Mouse (Mus musculus) lung, adult 18-20 months (tissue): Measurements from ENCODE around the gene Lef1.

Experiments
- DNase-seq, 2 experiments: peaks; one replicate each; pipeline ENCODE4 v3.0.0; 2022; ENCODE audit warnings: mixed read lengths in 2 of 2

Lef1 gene

DNA sequence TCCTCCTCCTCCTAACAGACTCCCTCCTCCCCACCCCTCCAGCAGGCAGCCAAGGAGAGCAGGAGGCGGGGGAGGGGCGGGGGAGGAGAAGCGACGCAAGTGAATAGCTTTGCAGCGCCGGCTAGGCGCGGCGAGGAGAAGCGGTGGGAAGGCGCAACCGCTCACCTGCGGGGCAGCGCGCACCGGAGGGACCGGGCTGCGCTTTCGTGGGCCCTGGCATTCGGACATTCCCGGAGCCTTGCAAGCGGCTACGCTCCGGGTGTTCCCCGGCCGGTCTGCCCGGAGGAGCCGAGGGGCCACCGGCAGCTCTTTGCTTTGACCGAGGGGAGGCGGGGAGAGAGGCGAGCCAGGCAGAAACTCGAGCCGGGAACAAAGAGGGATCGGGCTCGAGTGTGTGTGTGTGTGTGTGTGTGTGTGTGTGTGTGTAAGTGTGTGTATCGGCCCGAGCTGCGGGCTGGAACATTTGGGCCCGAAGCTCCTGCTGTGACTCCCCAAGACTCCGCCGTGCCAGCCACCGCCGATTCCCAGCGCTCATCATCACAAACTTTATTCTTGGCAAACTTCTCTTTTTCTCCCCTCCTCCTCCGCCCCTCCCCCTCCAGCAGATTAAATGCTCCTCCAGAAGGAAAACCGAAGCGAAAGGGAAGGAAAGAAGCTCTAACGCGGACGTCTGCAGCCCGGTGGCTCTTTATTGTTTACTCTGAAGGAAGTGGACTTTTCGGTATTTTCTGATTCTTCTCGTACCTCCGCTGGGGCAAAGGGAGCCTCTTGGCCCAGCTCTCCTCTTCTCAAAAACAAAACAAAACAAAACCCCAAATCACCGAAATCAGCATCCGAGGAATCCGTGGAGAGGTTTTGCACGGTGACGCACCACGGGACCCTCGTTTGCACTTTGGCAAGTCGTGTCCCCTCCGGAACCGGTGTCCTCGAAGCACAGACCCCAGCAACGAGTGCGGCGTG, at the start of gene Lef1:
Gene Lef1 (plus strand): TSS at position 281 of the 960 bp plus-strand sequence.
- peak; percentile 5 to 10 for DNase-seq

DNA sequence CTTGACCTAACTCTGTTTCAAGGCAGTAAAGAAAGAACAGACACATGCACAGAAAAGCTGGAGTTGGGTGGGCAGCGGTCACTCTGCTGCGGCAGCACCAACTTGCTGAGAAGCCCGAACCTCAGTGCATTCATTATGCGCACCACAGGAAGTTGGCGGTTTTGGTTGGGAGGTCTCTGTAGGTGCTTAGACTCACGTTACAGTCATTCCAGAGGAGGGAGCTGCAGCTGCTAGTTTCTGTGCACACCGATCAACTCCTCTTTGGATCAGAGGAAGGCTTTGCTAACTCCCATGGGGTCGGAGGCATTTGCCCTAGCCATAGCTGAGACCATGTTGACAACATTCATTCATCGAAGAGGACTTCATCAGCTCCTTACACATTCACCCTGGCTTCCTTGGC, 45.3 kb upstream of the Lef1 start:
- DNase-seq = no peak

DNA sequence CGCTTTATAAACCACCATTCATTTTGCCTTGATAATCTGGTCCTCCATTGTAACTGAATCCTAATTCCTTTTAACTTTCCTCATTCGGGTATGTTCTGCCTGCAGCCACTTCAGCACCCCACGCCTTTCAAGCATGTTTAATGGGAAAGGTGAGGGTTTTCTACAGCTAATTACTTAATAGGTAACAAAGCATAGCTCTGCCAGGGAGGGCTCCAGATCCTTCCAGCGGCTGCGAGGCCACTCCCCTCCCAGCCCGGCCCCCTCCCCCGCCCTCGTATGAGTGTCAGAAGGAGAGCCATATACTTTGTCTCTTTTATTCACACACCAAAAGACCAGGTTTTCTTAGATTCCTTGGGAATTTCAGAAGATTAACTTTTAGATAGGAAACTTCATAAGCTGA, 44.1 kb upstream of the Lef1 start:
- no peak for DNase-seq

DNA sequence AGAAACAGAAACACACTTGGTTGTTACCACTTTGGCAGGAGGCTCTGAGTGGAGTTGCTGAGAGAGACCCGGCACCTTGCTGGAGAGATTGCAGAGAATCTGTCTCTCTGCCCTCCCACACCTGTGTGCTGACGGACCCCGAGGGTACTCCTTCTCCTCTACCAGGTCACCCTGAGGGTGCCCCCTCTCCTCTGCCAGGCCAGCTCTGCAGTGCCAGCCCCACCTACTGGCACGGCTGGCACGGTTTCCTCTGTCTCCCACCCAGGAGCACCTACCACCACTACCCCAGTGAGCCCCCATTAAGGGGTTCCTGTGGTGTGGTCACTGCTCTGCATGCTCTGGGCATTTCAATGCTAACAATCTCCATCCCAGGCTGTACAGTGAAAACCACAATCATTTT, 42.3 kb upstream of the Lef1 start:
- no peak for DNase-seq

- no peak for DNase-seq
These were observed 40.1 kb upstream of the Lef1 start for GRCm38 (mm10) chr3:131070210-131070609.

GRCm38 (mm10) chr3:131072661-131073060, 37.6 kb upstream of the Lef1 start:
- no peak for DNase-seq

DNA sequence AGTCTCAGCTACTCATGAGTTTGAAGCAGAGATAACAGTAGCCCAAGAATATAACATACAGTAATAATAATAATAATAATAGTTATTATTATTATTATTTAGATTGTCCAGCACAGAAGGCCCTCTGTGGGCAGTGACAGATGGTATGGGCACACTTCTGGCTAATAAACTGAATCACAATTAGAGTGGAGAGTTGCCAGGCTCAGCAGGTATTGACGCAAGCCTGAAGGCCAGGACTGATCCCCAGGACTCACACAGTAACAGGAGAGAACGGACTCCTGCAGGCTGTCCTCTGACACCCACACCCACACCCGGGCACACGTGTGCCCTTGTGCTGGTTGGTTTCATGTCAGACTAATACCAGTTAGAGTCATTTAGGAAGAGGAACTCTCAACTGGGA, 36.3 kb upstream of the Lef1 start:
- DNase-seq = no peak

DNA sequence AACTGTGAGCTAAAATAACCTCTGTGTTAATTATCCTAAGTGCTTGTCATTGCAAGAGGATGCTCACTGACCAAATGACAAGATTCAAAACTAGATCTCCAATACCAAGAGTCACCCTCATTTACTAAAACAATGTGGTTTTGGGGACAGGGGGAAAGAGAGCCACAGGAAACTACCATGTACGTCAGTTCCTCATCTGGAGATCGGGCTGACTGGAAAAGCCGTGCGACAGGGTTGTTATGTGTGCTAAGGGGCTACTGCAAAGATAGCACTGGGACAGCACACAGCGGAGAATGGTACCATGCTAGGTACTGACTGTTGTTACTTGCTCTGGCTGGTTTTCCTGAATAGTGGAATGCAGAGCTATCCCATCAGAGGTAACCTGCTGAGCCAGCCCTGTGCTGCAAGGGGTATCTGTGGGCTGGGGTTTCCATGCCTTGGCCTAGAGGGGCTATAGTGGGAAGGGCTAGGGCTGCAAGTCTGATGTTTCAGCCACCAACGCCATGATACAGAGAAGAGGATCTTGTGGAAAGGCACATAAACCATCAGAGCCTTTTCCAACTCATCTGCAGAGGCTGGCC, 32.1 kb upstream of the Lef1 start:
- DNase-seq = no peak

DNA sequence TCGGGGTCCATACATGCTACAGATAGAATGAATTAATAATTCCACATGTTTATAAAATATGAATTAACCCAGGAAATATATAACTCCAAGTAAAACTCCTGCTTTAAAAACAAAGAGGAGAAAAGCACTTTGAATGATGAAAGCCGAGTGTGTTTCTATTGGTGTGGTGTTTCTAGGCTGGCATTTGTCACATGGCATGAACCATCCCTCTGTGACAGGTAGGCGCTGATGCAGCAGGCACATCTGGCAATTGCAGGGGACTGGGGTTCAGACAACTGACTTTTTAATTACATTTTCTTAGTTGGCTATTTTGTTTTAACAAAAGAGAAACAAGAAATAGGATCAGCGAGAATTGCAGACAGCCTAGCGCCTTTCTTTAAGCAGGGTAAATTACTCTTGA, 31.6 kb upstream of the Lef1 start:
- DNase-seq = no peak

- DNase-seq = no peak
These were observed 26.5 kb upstream of the Lef1 start for GRCm38 (mm10) chr3:131083722-131084121.

DNA sequence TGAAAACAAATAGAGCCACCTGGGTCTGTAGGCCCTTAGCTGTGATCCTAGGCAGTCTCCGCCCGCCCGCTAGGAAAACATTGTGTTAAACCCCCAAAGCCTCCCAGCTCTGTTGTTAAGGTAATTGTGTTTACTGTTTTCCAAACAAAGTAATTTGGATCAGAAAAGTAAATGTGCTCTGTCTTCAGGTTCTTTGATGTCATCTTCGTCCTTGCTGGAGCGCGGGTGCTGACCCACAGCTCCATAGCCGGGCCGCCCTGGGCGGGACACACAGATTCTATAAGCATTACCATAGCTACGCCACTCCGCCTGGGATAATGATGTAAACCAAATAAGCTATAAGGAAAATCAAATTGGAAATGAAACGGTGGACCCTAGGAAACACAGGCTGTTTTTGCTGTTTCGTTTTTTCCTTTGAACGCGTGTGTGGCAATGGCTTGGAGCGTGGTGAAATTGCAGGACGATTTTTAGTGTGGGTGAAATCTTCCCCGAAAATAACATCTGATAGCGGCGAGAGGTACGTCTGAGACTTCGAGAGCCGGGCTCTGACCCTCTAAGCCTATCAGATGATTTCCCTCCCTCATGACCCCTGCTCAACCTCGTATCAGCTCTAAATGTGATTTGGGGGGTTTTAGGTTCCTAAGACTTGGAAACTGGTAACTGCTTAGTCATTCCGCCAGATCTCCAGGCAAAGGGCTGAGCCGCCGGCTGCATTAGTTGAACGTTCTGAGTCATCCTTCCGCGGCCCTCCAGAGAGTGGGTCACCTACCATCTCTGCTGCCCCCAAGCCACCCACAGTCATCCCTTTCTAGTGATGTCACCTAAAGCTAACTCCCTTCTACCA, 25.3 kb upstream of the Lef1 start:
- DNase-seq = no peak

DNA sequence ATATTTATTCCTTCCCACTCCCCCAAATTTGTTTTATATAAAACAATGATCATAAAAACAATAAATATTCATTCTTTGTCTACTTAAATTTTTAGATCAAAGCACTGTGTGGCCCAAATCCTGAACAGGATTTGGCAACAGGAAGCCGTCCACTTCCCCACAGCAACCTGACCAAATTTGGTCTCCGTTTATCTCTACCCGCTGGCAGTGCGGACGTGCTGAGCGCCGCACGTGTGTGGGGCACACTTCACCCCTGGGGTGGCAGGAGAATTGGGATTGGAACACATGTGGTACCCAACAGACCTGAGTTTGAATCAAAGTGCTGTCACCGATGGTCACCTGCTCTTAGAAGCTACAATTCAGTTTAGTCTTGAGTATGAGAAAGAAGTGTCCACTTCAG, 24.3 kb upstream of the Lef1 start:
- DNase-seq = no peak

DNA sequence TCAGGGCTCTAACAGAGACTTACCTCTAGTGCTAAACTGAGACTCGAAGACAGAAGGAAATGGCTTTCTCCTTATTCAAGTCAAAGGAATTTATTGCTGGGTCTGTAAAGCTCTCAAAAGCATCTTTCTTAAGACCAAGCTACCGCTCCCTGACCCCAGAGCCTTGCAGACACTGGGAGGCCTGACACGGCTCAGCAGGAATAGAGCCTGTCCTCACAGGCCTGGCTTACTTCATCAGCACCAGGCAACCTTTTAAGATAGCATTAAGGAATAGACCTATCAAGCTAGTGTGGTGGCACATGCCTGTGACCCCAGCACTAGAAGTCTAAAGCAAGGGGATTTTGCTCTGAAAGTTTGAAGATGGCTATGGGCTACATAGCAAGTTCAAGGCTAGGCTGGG, 20.6 kb upstream of the Lef1 start:
- no peak for DNase-seq

DNA sequence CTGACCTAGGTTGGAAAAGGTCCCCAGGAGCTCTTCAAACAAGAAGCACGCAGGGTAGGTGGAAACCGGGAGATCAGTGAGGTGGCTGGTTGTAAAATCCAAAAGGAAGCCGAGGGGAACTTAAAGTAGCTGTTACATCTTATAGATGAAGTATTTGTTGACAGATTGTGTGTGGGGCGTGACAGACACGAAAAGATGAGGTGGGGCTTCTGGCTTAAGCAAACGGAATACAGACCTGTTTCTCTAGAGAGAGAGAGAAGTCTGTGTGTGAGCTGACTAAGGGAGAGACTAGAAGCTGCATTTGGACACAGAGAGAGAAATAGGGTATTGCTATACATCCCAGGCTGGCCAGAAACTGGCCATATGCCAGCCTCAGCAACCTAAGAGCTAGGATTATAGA, 18.2 kb upstream of the Lef1 start:
- DNase-seq = no peak

DNA sequence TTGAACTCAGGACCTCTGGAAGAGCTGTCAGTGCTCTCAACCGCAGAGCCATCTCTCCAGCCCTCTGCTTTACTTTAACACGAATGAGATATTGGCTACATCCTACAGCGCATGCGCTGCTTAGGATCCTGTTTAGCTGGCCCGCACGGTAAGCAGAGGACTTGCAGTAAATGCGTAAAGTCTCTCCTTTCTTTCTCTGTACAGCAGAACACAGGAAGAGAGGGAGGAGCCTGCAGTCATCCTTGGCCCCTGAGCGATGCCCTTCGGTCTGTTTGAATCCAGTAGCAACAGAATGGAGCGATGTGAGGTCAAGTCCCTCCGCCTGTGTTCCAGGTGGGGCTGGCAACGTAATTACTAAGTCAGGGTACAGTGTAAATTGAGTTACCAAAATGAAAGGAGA, 16.5 kb upstream of the Lef1 start:
- no peak for DNase-seq

GRCm38 (mm10) chr3:131096105-131096504, 14.2 kb upstream of the Lef1 start:
- DNase-seq = no peak

DNA sequence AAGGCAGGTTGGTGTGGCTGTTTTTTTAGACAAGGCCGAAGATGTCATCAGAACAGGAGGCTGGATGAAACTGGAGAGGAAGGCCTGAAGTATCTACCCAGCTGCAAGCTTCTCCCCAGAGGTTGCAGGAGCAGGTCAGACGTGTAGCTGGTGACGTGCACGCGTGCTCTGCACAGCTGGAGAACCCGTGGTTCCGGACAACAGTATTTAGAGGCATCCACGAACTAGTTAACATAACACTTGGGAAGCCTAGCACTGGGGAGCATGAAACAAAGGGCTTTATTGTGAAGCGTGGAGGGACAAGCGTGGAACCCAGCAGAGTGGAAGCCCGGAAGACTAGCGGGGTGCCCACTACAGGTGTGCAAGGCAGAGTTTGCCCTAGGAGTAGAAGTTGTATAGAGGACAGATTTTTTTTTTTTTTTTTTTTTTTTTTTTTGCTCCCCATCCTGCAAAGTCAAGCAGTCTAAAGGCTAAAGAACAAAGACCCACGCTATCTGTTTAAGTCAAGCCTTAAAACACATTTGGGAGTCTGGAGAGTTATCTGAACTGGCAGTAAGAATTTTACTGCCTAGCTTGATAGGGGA, 8.0 kb upstream of the Lef1 start:
- DNase-seq = no peak

GRCm38 (mm10) chr3:131105362-131105761, 4.9 kb upstream of the Lef1 start:
- DNase-seq = no peak

GRCm38 (mm10) chr3:131105940-131106401, 4.3 kb upstream of the Lef1 start:
- DNase-seq = peak in 1 of 2 experiments; percentile 15

DNA sequence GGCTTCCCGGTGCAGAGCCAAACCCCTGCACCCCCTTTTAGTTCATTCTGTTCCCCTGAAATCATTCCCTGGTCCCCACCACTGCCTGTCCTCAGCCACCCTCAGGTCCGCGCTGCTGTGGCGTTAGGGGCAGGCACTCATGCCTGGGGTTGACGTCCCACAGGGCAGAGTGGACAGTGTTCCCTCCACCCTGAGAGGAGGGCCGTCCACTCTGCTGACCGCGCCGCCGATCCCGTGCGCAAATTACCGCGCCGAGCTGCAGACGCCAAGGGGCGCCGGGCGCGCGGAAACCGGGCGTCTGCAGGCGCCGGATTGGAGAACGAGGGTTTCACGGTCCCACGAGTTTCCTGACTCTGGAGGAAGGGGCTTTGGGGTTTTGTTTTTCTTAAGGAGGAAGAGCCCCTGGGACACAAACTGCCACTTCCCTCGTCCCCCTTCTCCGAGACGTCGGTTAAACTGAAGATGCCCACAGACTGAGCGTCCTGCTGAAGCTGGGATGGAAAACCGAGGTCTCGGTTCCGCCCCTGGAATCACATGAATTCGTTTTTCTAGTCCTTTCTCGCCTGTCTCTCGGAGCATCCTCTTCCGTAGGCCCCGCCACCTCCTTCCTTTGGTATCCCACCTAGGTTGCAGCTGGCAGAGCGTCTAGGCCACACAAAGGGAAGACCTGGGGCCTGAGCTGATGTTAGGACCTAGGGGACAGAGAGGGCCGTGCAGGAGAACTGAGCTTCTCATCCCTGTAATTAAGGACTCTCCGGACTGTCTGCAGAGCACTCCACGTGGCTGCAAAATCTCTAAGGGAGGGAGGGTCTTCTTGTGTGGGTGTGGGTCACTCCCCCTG, 3.6 kb upstream of the Lef1 start:
- DNase-seq = no peak

DNA sequence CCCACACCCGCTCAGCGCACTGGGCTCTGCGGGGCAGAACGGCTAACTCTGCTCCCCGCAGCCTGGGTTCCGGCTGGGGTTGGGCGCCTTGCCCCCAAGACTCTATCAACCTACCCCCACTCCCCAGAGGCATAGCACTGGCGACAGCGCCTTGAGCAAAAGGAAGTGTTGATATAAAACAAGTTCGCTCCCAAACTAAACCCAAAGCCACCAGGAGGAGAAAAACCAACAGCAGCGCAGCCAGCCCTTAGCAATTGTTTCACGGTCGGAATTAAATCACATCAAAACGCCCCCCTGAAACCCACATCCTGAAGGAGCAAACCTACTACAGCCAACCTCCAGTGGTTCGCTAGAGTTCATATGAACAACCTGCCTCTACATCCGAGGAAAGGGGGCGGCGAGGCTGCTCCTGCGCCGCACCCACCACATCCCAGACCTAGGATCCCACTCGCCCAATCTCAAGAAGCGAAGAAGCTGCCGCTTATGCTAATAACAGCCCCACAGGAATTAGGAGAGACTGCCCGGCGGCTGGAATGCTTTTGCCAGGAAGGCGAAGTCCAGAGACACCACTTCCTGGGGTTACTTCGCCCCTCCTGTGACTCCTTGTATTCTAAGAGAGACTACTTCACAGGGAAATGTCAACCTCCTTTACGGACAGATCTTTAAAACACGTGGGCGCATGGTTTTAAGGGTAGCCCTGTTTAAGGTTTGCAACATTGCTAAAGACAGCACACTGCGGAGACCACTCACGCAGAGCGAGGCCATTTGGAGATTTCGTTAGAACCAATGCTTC, 2.8 kb upstream of the Lef1 start:
- no peak for DNase-seq
